Mouse (Mus musculus): ENCODE measurements around the gene Pfkp. TPM values are rescaled to one million over a fixed set of nuclear protein-coding genes. Genes with fewer than 3 reads are reported as not detected.

Gene Pfkp
- polyA plus RNA-seq (2015; fragmentation: Illumina TruSeq; extraction: RNeasy Lipid Tissue Mini Kit (QIAGEN cat#74804); ENCODE audit: insufficient read depth, low replicate concordance) = 56.7 TPM

GRCm38 (mm10) chr13:6648669-6649233 is at the start of gene Pfkp:
TSS of gene Pfkp (minus strand) at chr13:6648777.

Other genes starting within 250 kb of the Pfkp start
- 48.8 TPM for gene Pitrm1, start 100.6 kb downstream of the Pfkp start, polyA plus RNA-seq (2015; fragmentation: Illumina TruSeq; extraction: RNeasy Lipid Tissue Mini Kit (QIAGEN cat#74804); ENCODE audit: insufficient read depth, low replicate concordance)

Data from spleen, adult 10 weeks (tissue).